Mouse (Mus musculus): ENCODE measurements around the gene Npff.

Npff gene

DNA sequence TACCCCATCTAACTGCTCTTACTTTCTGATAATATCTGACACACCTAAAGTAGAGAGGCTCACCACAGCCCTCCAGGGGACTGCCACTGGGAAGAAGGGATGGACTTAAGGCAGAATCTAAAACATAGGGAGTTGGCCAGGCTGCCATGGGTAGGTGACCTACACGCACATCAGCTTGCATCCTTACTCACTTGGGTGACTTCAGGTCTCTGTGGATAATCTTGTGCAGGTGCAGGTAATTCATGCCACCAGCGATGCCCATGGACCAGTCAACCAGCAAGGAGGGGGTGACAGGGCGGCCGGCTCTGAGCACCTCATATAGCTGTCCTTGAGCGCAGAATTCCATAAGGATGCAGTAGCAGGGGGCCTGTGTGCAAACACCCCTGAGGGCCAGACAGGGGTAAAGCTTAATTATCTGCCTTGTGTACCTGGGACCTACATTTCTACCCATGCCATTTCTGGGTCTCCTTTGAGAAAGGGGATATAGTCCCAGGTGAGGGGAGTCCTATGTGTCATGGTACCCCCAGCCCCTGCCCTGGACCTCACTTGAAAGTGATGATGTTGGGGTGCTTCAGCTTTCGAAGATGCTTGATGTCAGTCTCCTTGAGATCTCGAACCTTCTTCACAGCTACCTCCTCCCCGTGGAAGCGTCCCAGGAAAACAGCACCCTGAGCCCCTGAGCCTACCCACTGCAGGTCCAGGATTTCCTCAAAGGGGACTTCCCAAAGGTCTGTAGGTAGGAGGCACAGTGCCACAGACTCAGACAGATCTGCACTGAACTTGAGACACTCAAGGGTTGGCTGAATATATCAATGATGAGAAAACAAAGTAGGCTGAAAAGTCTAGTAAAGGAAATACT lies 20.6 kb downstream of the Npff start:
- no peak for DNase-seq (ENCODE audit: low read depth)

DNA sequence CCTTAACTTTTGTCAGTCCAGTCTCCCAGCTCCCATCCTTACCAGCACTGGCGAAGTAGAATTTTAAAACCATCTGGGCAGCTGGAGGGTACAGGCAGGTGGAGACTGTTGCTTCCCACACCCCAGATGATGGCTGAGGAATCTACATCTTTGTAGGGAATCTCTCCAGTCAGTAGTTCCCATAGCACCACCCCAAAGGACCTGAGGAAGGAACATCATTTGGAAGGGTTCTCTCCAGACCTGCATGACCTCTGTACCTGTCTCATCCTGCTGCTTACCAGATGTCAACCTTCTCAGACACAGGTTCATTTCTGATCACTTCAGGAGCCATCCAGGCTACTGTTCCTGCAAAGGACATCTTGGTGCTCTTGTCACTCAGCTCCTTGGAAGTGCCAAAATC lies 21.3 kb downstream of the Npff start, which contains the start of gene Gm10337:
Gene Gm10337 (plus strand): TSS at position 276 of the 400 bp plus-strand sequence.
- no peak for DNase-seq (ENCODE audit: low read depth)

GRCm38 (mm10) chr15:102502254-102502840 lies 22.4 kb downstream of the Npff start:
- no peak for DNase-seq (ENCODE audit: low read depth)

GRCm38 (mm10) chr15:102501084-102501814 lies 23.5 kb downstream of the Npff start:
- DNase-seq (ENCODE audit: low read depth) = no peak

DNA sequence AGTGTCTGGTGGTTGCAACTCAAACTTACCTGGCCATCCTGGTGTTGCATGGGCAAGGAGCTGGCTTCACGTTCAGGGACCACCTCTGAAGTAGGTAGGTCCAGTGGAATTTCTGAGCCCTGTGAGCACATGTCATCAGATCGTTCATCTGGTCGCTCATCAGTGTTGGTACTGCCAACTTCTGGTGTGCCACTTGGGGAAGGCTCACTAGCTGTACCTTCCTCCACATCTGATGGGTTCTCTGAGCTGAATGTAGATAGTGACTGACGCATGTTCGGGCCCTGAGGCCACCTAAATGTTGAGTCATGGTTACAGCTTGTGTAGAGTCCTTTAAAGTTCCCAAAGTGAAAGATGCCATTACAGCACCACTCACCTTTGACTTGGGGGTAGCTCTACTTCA lies 24.3 kb downstream of the Npff start:
- no peak for DNase-seq (ENCODE audit: low read depth)

DNA sequence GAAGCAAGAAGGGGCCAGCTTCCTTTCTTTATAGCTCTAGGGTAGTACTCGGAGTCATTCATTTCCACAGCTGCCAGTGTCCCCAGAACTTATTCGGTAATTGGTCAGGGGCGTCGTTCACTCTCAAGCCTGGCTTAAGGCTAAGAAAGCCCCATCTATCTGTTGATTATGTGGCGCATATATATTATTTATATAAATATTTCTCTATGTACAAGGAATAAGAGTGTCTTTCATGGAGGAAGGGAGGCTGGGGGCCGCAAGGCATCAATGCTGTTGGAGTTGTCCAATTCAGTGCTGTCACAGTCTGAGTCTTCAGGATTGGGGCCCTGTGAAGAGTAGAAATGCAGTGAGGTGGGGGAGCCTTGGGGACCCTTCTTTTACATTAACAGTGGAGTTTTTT lies 24.9 kb downstream of the Npff start:
- DNase-seq (ENCODE audit: low read depth) = no peak

DNA sequence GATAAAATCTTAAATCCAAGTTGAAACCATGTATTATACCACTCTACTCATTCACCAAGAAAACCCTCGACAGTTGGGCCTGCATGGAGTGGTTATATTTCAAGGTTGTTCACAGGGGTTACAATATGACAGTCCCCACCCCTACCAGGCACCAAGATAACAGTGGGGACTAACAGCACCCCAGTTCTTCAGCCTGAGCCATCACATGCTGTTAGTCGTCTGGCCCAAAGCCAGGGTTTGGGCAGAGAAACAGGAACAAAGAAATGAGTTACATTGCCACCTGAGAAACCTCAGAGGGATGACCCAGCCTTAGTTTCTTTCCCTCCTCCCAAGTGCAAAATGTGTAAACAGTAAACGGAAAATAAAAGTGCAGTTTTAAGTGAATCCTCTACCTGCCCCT lies 25.4 kb downstream of the Npff start:
- DNase-seq (ENCODE audit: low read depth) = no peak

DNA sequence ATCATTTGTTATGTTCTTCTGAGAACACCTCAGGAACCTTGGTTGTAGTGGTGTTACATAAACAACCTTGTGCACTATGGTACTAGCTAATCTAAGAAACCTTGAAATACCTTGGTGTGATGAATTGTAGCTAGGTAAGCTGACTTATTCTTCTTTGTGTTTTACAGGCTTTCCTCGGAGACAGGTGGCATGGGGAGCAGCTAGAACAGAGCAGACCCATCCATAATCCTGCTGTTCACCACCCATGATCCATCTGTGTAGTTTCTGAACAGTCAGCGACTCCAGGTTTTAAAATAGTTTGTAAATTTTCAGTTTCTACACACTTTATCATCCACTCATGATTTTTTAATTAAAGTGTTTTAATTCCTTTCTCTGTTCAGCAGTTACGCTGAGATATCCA lies 26.4 kb downstream of the Npff start:
- no peak for DNase-seq (ENCODE audit: low read depth)

DNA sequence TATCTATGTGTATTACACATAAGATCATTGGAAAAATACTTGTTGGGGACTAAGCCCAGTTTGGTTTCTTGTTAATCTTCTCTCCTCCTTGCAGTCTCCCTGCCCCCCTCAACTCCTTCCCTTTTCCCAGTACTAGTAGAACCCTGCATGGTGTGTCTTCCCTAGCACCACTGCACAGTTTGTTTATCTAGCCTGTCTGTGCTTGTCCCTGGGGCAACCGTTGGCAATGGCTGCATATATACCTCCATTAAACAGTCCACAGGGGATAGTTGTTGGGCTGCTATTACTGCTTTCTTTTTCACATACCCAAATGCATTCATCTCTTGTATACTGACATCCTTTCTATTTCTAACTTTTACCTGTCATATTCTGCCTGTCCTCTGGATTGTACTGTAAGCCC lies 37.1 kb downstream of the Npff start:
- DNase-seq (ENCODE audit: low read depth) = no peak

- DNase-seq (ENCODE audit: low read depth) = no peak
Measured at GRCm38 (mm10) chr15:102485853-102486252, 38.9 kb downstream of the Npff start.

DNA sequence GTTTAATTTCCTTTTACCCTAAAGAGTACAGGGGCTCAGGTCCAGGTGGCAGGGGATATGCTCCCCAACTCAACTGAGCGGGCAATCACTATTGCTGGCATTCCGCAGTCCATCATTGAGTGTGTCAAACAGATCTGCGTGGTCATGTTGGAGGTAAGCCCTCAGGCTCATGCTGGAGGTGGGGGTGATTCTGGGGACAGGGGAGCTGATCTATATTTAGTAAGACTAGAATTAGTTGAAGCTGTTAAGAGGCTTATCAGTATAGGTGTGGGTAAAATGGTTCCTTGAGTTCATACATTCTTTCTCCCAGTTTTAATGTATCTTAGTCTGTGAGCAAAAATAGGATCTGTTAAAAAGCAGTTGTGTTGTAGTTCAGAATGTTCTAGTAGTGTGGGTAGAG lies 41.6 kb downstream of the Npff start:
- DNase-seq (ENCODE audit: low read depth) = no peak

DNA sequence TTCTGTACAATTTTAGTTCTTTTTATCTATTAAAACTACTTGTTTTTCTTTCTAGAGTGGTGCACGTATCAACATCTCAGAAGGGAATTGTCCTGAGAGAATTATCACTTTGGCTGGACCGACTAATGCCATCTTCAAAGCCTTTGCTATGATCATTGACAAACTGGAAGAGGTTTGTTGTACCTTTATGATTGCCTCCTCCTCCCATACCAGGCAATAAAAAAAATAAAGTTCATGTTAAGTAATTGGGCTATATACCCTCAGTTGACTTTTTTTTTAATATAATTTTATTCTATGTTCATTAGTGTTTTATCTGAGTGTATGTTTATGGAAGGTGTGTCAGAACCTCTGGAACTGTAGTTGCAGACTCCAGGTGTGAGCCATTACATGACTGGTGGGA lies 50.2 kb downstream of the Npff start:
- no peak for DNase-seq (ENCODE audit: low read depth)
